Mouse (Mus musculus): ENCODE measurements around the gene Ppp5c. TPM values are rescaled to one million over a fixed set of nuclear protein-coding genes. Genes with fewer than 3 reads are reported as not detected.

The Ppp5c gene
- polyA plus RNA-seq, 1 experiment, result 199 TPM

DNA sequence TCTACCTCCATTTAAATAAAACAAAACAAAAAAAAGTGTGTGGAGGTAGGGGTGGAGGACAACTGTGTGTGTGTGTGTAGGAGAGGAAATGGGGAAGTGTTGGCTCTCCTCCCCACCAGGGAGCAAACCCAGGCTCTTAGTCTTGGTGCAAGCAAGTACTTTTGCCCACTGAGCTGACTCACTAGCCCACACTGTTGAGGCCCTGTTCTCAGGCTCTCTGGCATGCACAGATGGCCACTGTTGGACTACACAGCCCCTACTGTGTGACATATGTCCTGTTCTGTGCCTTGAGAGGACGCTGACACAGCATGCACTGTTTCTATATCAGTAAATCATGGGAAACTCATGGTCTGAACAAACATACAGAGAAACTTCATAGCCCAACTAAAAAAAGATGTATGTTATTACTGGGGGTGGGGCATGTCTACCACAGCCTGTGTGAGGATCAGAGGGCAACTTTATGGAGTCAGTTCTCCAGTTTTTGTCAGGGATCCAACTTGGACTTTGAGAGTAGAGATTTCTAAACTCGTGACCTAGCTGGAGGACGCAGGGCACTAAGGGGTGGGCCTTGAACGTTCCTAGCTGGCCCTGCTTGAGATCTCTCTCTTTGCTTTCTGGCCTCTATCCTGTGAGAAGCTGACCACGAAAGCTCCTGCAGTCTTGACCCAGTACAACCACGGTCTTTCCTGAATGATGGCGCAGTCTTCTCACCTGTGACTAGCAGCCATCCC is 24.3 kb downstream of the Ppp5c start:
- no peak overlapping the region for H3K4me3 ChIP-seq (ENCODE audit: insufficient read depth, low read depth, low read length)
- 41% methylated on average over 7 of the region's 7 CpGs for WGBS
- H3K27ac ChIP-seq (ENCODE audit: insufficient read depth, low read depth, low read length), result peak overlapping the region; percentile 83
- no peaks in the 10 kb centered on the region for H3K27me3 ChIP-seq (replicated peaks; ENCODE audit: control insufficient read depth, insufficient read depth, low read length)
- TF ChIP-seq POLR2A (IDR thresholded peaks at IDR 0.05; ENCODE audit: low read depth, low read length) (no peak), CTCF (conservative IDR thresholded peaks at IDR 0.05; ENCODE audit: insufficient read depth, insufficient read length, low read depth, low read length) (no peak)
- peak; percentile 87 for DNase-seq
- H3K36me3 ChIP-seq (ENCODE audit: control insufficient read depth, insufficient read depth, low read length), result no peaks in the 10 kb centered on the region
- peaks cover 12% of the 10 kb centered on the region for H3K4me1 ChIP-seq (ENCODE audit: control insufficient read depth, insufficient read depth, low read length)

DNA sequence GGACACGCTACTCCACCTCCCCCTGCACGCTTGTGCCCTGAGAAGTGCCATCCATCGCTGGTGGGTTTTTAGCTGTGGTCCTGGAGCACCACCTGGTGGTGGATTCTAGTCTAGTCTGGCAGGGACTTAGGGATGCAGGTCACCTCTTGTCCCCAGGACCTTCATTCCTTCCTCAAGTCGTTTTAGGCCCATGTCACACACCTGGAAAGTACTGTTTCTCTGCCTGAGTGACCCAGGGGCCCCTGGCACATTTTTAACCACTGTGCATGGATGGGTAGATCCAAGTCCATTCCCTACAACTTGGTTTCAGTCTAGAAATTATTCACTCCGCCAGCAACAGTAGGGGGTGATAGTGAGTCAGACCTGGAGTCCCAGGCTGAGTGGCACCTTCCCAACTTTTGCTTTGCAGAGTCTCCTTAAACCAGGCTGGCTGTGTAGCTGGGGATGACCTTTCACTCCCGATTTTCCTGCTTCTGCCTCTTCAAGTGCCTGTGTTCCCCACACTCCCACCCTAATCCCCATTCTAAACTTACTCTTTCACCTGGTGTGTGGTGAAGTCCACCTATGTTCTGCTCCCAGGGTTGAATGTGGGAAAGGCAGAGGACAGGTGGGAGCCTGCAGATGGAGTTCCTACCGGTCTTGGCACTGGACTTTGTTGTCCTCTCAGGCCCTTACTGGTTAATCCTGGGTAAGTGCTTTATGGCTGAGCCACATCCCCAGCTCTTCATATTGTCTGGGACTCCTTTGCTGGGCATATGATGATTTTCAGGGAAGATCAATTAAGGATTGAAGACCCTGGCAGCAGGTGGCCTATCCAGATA is 25.1 kb downstream of the Ppp5c start:
- peak; percentile 85 for TF ChIP-seq CTCF (conservative IDR thresholded peaks at IDR 0.05; ENCODE audit: insufficient read depth, insufficient read length, low read depth, low read length)
- no peak for TF ChIP-seq POLR2A (IDR thresholded peaks at IDR 0.05; ENCODE audit: low read depth, low read length)
- WGBS, result 8% methylated on average over 7 of the region's 7 CpGs
- Histone ChIP-seq H3K4me3 (ENCODE audit: insufficient read depth, low read depth, low read length) (no peak overlapping the region), H3K4me1 (ENCODE audit: control insufficient read depth, insufficient read depth, low read length) (peaks cover 12% of the 10 kb centered on the region), H3K36me3 (ENCODE audit: control insufficient read depth, insufficient read depth, low read length) (no peaks in the 10 kb centered on the region), H3K27me3 (replicated peaks; ENCODE audit: control insufficient read depth, insufficient read depth, low read length) (no peaks in the 10 kb centered on the region), H3K27ac (ENCODE audit: insufficient read depth, low read depth, low read length) (peak overlapping the region; percentile 83)
- DNase-seq, result peak; percentile 92

DNA sequence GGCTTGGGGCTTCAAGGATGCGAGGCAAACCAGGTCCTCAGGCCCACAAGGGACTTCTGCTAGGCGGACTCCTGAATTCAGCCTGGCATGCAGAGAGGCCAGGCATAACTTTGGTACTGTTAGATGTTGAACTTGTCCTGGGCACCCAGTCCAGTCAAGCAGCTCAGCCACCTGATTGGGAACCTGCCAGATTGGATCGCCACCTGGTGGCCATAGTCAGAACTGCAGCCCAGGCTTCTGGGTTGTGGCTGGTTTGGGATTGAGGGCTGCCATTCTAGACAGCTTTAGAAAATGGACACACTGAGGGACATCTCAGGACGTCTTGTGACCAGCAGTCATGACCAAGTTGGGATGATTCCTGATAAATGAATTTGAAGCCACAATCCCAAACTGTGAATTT is 28.1 kb downstream of the Ppp5c start:
- WGBS, result 21% methylated on average over 4 of the region's 4 CpGs
- no peaks in the 10 kb centered on the region for H3K27me3 ChIP-seq (replicated peaks; ENCODE audit: control insufficient read depth, insufficient read depth, low read length)
- peaks cover 12% of the 10 kb centered on the region for H3K4me1 ChIP-seq (ENCODE audit: control insufficient read depth, insufficient read depth, low read length)
- H3K36me3 ChIP-seq (ENCODE audit: control insufficient read depth, insufficient read depth, low read length), result no peaks in the 10 kb centered on the region
- H3K4me3 ChIP-seq (ENCODE audit: insufficient read depth, low read depth, low read length), result no peak overlapping the region
- TF ChIP-seq POLR2A (IDR thresholded peaks at IDR 0.05; ENCODE audit: low read depth, low read length) (no peak), CTCF (conservative IDR thresholded peaks at IDR 0.05; ENCODE audit: insufficient read depth, insufficient read length, low read depth, low read length) (peak; percentile 93)
- DNase-seq, result peak; percentile 91
- H3K27ac ChIP-seq (ENCODE audit: insufficient read depth, low read depth, low read length), result no peak overlapping the region

DNA sequence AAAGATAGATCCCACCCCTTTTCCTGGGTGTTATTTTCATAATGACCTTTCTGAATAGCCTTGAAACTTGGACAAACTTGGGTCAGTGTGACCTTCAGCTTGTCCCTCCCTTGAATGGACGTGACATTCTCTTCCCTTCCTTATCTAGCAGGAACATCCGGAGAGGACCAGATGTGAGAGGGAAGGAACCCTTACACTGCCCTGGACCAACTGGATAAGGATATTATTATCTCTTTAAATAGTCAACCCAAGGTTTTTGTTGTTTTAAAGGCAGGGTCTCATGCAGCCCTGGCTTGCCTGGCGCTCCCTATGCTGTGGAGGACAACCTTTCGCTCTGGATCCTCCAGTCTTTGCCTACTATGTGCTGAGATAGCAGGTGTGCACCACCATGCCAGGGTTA is 28.5 kb downstream of the Ppp5c start:
- Histone ChIP-seq H3K27me3 (replicated peaks; ENCODE audit: control insufficient read depth, insufficient read depth, low read length) (no peaks in the 10 kb centered on the region), H3K27ac (ENCODE audit: insufficient read depth, low read depth, low read length) (no peak overlapping the region), H3K36me3 (ENCODE audit: control insufficient read depth, insufficient read depth, low read length) (no peaks in the 10 kb centered on the region), H3K4me1 (ENCODE audit: control insufficient read depth, insufficient read depth, low read length) (peaks cover 10% of the 10 kb centered on the region), H3K4me3 (ENCODE audit: insufficient read depth, low read depth, low read length) (no peak overlapping the region)
- DNase-seq, result no peak
- 67% methylated on average over 4 of the region's 4 CpGs for WGBS
- no peak for TF ChIP-seq POLR2A (IDR thresholded peaks at IDR 0.05; ENCODE audit: low read depth, low read length)
- no peak for TF ChIP-seq CTCF (conservative IDR thresholded peaks at IDR 0.05; ENCODE audit: insufficient read depth, insufficient read length, low read depth, low read length)

DNA sequence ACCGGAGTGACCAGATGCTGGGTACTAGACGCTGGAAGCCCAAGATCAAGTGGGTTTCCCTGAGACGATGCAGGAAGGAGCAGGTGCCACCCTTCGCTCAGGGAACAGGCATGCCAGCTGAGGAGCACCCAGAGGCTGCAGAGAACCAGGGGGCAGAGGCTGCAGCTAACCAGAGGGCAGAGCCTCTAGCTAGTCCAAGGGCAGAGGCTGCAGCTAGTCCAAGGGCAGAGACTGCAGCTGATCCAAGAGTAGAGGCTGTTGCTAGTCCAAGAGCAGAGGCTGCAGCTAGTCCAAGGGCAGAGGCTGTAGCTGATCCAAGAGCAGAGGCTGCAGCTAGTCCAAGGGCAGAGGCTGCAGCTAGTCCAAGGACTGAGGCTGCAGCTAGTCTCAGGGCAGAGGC is 32.4 kb downstream of the Ppp5c start:
- H3K4me1 ChIP-seq (ENCODE audit: control insufficient read depth, insufficient read depth, low read length), result no peaks in the 10 kb centered on the region
- no peak for DNase-seq
- H3K27ac ChIP-seq (ENCODE audit: insufficient read depth, low read depth, low read length), result no peak overlapping the region
- 78% methylated on average over 4 of the region's 4 CpGs for WGBS
- H3K27me3 ChIP-seq (replicated peaks; ENCODE audit: control insufficient read depth, insufficient read depth, low read length), result no peaks in the 10 kb centered on the region
- H3K4me3 ChIP-seq (ENCODE audit: insufficient read depth, low read depth, low read length), result no peak overlapping the region
- TF ChIP-seq POLR2A (IDR thresholded peaks at IDR 0.05; ENCODE audit: low read depth, low read length), result no peak
- no peak for TF ChIP-seq CTCF (conservative IDR thresholded peaks at IDR 0.05; ENCODE audit: insufficient read depth, insufficient read length, low read depth, low read length)
- H3K36me3 ChIP-seq (ENCODE audit: control insufficient read depth, insufficient read depth, low read length), result no peaks in the 10 kb centered on the region

DNA sequence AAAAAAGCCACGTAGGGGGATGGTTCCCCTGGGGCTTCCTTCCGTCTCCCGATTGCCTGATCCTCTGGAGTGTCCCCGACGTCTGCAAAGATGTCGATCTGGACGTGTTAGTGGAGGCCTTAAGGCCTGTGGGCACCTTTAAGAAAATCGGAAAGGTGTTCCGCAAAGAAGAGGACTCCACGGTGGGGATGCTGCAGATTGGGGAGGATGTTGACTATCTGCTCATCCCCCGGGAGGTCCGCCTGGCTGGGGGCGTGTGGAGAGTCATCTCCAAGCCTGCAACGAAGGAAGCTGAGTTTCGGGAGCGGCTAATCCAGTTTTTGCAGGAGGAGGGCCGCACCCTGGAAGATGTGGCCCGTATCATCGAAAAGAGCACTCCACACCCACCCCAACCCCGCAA is 33.3 kb downstream of the Ppp5c start:
- peak overlapping the region; percentile 50 for H3K4me3 ChIP-seq (ENCODE audit: insufficient read depth, low read depth, low read length)
- no peak for TF ChIP-seq POLR2A (IDR thresholded peaks at IDR 0.05; ENCODE audit: low read depth, low read length)
- TF ChIP-seq CTCF (conservative IDR thresholded peaks at IDR 0.05; ENCODE audit: insufficient read depth, insufficient read length, low read depth, low read length), result no peak
- no peaks in the 10 kb centered on the region for H3K27me3 ChIP-seq (replicated peaks; ENCODE audit: control insufficient read depth, insufficient read depth, low read length)
- H3K4me1 ChIP-seq (ENCODE audit: control insufficient read depth, insufficient read depth, low read length), result no peaks in the 10 kb centered on the region
- no peak for DNase-seq
- 13% methylated on average over 20 of the region's 20 CpGs for WGBS
- H3K27ac ChIP-seq (ENCODE audit: insufficient read depth, low read depth, low read length), result no peak overlapping the region
- no peaks in the 10 kb centered on the region for H3K36me3 ChIP-seq (ENCODE audit: control insufficient read depth, insufficient read depth, low read length)
